Mouse (Mus musculus): ENCODE measurements around the gene Gm20388.

Gene Gm20388

GRCm38 (mm10) chr8:121002871-121003539 is 1092.4 kb downstream of the Gm20388 start:
- peak in 1 of 2 experiments; percentile 6 for DNase-seq

- no peak for DNase-seq
Observed at GRCm38 (mm10) chr8:121003639-121004038, 1093.0 kb downstream of the Gm20388 start.

- no peak for DNase-seq
Observed at GRCm38 (mm10) chr8:121013318-121013717, 1102.7 kb downstream of the Gm20388 start.

GRCm38 (mm10) chr8:121016621-121017020 is 1106.0 kb downstream of the Gm20388 start:
- DNase-seq: no peak

GRCm38 (mm10) chr8:121018236-121018635 is 1107.6 kb downstream of the Gm20388 start:
- DNase-seq: no peak

GRCm38 (mm10) chr8:121021488-121021887 is 1110.8 kb downstream of the Gm20388 start:
- no peak for DNase-seq

GRCm38 (mm10) chr8:121023003-121023402 is 1112.4 kb downstream of the Gm20388 start:
- no peak for DNase-seq

GRCm38 (mm10) chr8:121023736-121024135 is 1113.1 kb downstream of the Gm20388 start:
- no peak for DNase-seq

- no peak for DNase-seq
Observed at GRCm38 (mm10) chr8:121025486-121025885, 1114.8 kb downstream of the Gm20388 start.

GRCm38 (mm10) chr8:121027787-121028186 is 1117.1 kb downstream of the Gm20388 start:
- DNase-seq: peak; percentile 20 to 47

GRCm38 (mm10) chr8:121029076-121029475 is 1118.4 kb downstream of the Gm20388 start:
- no peak for DNase-seq

- DNase-seq: no peak
Observed at GRCm38 (mm10) chr8:121030496-121031040, 1119.9 kb downstream of the Gm20388 start.

- no peak for DNase-seq
Observed at GRCm38 (mm10) chr8:121033299-121034013, 1122.8 kb downstream of the Gm20388 start.

- no peak for DNase-seq
Observed at GRCm38 (mm10) chr8:121035611-121036010, 1125.0 kb downstream of the Gm20388 start.

GRCm38 (mm10) chr8:121043719-121044440 is 1133.2 kb downstream of the Gm20388 start:
- DNase-seq: no peak

- DNase-seq: peak in 1 of 2 experiments; percentile 6
Observed at GRCm38 (mm10) chr8:121047441-121047840, 1136.8 kb downstream of the Gm20388 start.

GRCm38 (mm10) chr8:121058081-121058480 is 1147.4 kb downstream of the Gm20388 start:
- no peak for DNase-seq

- DNase-seq: no peak
Observed at GRCm38 (mm10) chr8:121059098-121059497, 1148.5 kb downstream of the Gm20388 start.

- DNase-seq: no peak
Observed at GRCm38 (mm10) chr8:121062521-121062920, 1151.9 kb downstream of the Gm20388 start.

GRCm38 (mm10) chr8:121063649-121064048 is 1153.0 kb downstream of the Gm20388 start:
- no peak for DNase-seq

GRCm38 (mm10) chr8:121071454-121071853 is 1160.8 kb downstream of the Gm20388 start:
- DNase-seq: no peak

- no peak for DNase-seq
Observed at GRCm38 (mm10) chr8:121072406-121073130, 1161.9 kb downstream of the Gm20388 start.

Measured in kidney, adult 8-10 months (tissue).